Mouse (Mus musculus) ES-Bruce4 (cell line): ENCODE results near the gene Ech1. TPM values are rescaled to one million over a fixed set of nuclear protein-coding genes. Genes with fewer than 3 reads are reported as not detected.
"Not testable (repeated sequence)": the region's sequence is repeated elsewhere in the genome, so short reads cannot be mapped to it uniquely, and the experiment has no call there.

Experiments
- H3K27ac ChIP-seq: 2 replicates; pipeline ENCODE4 v1.5.1; 2012; ENCODE audit warnings: low read length, inconsistent platforms; ENCODE audit not compliant: insufficient read depth
- H3K27me3 ChIP-seq: 2 replicates; pipeline ENCODE4 v1.6.1; 2012; ENCODE audit warnings: mild to moderate bottlenecking, low read length, inconsistent platforms; ENCODE audit not compliant: control insufficient read depth, poor library complexity, insufficient read depth, severe bottlenecking
- H3K36me3 ChIP-seq: 2 replicates; pipeline ENCODE4 v1.6.1; 2012; ENCODE audit warnings: inconsistent platforms, mild to moderate bottlenecking, low read length, moderate library complexity; ENCODE audit not compliant: control insufficient read depth, poor library complexity, insufficient read depth, severe bottlenecking
- H3K4me1 ChIP-seq: one replicate; pipeline ENCODE4 v1.8.1; 2011; ENCODE audit warnings: low read length; ENCODE audit not compliant: control insufficient read depth, insufficient read depth
- H3K4me3 ChIP-seq: 2 replicates; pipeline ENCODE4 v1.5.1; 2011; ENCODE audit warnings: low read depth, mild to moderate bottlenecking, low read length
- H3K9ac ChIP-seq: 2 replicates; pipeline ENCODE4 v1.6.1; 2012; ENCODE audit warnings: low read depth, mild to moderate bottlenecking, inconsistent platforms; ENCODE audit not compliant: poor library complexity, severe bottlenecking
- H3K9me3 ChIP-seq: replicated peaks from 2 replicates; pipeline ENCODE4 v1.6.1; 2012; ENCODE audit warnings: mild to moderate bottlenecking, low read length, inconsistent platforms; ENCODE audit not compliant: control insufficient read depth, poor library complexity, insufficient read depth, severe bottlenecking
- CTCF ChIP-seq: IDR thresholded peaks from one replicate; pipeline ENCODE4 v1.8.1; 2011; ENCODE audit warnings: low read depth, low read length
- EP300 ChIP-seq: IDR thresholded peaks from 2 replicates; pipeline ENCODE4 v1.6.1; 2011; ENCODE audit warnings: low read depth, low read length; ENCODE audit not compliant: insufficient read depth
- POLR2A ChIP-seq: IDR thresholded peaks from one replicate; pipeline ENCODE4 v1.8.1; 2011; ENCODE audit warnings: low read length; ENCODE audit not compliant: insufficient read depth
- polyA plus RNA-seq: library from polyadenylated mRNA; stranded (reverse); fragments of >200 nt; gene quantifications from 2 replicates; pipeline ENCODE4 v1.2.4, GENCODE M21; 2011; ENCODE audit warnings: low read depth; ENCODE audit not compliant: missing spikeins, insufficient read depth, insufficient read length

Gene Ech1
- polyA plus RNA-seq, 1 experiment = 41.3 TPM

DNA sequence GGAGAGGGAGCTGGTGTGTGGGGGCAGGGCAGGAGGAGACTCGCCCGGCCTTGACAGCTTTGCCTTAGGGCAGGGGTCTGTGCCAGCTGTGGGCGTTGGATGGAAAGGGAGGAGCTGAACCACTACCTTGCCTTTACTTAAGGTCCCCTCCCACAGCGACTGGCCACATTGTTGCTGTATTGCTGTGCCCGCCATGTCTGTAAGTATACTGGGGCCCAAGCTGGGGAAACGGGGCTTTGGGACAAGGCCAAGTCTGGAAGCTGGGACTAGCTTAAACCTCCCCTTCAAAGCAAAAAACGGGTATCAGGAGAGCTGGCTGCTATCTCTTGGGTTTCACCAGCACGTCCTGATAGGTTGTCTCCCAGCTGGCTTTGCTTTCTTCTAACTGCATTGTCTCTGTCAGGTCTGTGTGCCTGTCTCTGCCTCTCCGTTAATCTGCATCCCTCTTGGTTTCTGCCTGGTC is 39.3 kb downstream of the Ech1 start:
- no peaks in the 10 kb centered on the region for H3K9me3 ChIP-seq
- H3K4me3 ChIP-seq = no peak overlapping the region
- TF ChIP-seq CTCF (no peak), POLR2A (no peak), EP300 (no peak)
- H3K36me3 ChIP-seq = no peaks in the 10 kb centered on the region
- H3K9ac ChIP-seq = no peak overlapping the region
- no peak overlapping the region for H3K27ac ChIP-seq
- peaks cover 10% of the 10 kb centered on the region for H3K4me1 ChIP-seq
- no peaks in the 10 kb centered on the region for H3K27me3 ChIP-seq

GRCm38 (mm10) chr7:28865481-28866300 is 40.7 kb downstream of the Ech1 start:
- Histone ChIP-seq H3K9ac (peak overlapping the region; percentile 24), H3K4me3 (peak overlapping the region; percentile 45), H3K27ac (no peak overlapping the region)

DNA sequence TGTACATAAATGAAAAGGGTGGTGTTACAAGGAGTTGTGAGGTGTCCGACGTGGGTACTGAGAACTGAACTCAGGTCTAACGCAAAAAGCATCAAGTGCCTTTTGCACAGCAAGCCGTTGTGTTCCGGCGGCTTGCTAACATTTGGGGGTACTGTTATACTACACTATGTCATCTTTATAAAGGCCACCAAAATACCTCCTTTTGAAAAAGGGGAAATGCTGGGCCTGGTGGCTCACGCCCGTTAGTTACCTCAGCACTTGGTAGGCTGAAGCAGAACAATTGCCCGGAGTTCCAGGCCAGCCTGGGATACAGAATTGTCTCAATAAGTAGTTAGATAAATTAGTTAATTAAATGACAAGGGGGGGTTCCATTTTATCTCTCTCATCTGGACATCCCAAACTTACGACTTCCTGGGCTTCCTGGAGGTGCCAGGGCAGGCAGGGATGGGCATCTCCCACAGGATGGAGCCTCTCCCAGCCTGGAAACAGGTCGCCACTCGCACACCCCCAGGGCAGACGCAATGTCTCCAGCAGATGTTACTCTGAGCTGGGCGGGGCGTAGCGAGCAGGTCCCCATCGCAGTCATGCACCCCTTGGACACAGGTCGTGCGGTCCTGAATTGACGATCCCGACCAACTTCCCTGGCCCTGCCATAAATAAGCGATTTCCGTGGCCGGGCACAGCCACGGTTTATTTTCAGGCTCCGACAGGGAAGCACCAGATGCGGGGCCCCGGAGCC is 41.9 kb downstream of the Ech1 start:
- Histone ChIP-seq H3K4me3 (peak overlapping the region; percentile 5; the same call in 1 of the 2 replicates), H3K4me1 (peaks cover 10% of the 10 kb centered on the region), H3K36me3 (no peaks in the 10 kb centered on the region), H3K9ac (peak overlapping the region; percentile 40), H3K27me3 (no peaks in the 10 kb centered on the region), H3K9me3 (no peaks in the 10 kb centered on the region), H3K27ac (no peak overlapping the region)
- no peak for TF ChIP-seq CTCF
- no peak for TF ChIP-seq POLR2A
- no peak for TF ChIP-seq EP300

More at GRCm38 (mm10) chr7:28865481-28866300, 40.7 kb downstream of the Ech1 start:
- Histone ChIP-seq H3K4me1 (peaks cover 10% of the 10 kb centered on the region), H3K9me3 (no peaks in the 10 kb centered on the region), H3K36me3 (no peaks in the 10 kb centered on the region), H3K27me3 (no peaks in the 10 kb centered on the region)
- TF ChIP-seq POLR2A (peak; percentile 21), EP300 (no peak)

DNA sequence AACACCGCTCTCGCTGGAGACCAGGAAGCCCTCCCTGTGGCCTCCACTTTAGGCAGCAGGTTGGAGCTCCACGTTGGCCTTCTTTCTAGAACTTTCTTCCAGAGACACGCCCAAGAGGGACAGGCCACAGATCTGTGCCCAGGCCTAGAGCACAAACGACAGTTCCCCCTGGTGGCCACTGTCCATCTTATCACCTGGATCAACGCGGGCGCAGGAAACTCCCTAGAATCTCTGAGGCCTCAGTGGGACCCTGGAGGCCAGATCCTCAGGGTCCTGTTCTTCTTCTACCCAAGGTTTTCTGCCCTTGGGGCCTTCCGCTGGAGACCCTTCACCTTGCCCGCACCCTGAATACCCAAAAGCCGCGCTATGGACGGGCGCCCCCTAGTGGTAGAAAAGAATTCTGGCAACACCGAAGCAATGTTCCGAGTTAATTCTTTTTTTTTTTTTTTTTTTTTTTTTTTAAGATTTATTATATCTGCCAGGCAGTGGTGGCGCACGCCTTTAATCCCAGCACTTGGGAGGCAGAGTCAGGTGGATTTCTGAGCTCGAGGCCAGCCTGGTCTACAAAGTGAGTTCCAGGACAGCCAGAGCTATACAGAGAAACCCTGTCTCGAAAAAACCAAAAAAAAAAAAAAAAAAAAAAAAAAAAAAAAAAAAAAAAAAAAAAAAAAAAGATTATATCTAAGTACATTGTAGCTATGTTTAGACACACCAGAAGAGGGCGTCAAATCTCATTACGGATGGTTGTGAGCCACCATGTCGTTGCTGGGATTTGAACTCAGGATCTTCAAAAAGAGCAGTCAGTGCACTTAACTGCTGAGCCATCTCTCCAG is 42.7 kb downstream of the Ech1 start:
- peak; percentile 56 for TF ChIP-seq CTCF
- peak overlapping the region; percentile 40 for H3K9ac ChIP-seq
- not testable (repeated sequence) for H3K27me3 ChIP-seq, H3K27ac ChIP-seq, H3K36me3 ChIP-seq, H3K9me3 ChIP-seq, H3K4me1 ChIP-seq
- peak overlapping the region; percentile 5; the same call in 1 of the 2 replicates for H3K4me3 ChIP-seq

GRCm38 (mm10) chr7:28870901-28871664 is 46.1 kb downstream of the Ech1 start:
- Histone ChIP-seq H3K4me1 (peaks cover 2% of the 10 kb centered on the region), H3K9me3 (no peaks in the 10 kb centered on the region), H3K4me3 (no peak overlapping the region), H3K27me3 (no peaks in the 10 kb centered on the region), H3K36me3 (no peaks in the 10 kb centered on the region), H3K27ac (no peak overlapping the region), H3K9ac (no peak overlapping the region)
- TF ChIP-seq EP300 = no peak
- TF ChIP-seq POLR2A = no peak
- no peak for TF ChIP-seq CTCF
